Mouse (Mus musculus): ENCODE measurements around the gene Dchs2.

Dchs2 gene

GRCm38 (mm10) chr3:83148508-83148907, 20.8 kb downstream of the Dchs2 start:
- in situ Hi-C loops (cut with MboI, MseI), result no loop called here

DNA sequence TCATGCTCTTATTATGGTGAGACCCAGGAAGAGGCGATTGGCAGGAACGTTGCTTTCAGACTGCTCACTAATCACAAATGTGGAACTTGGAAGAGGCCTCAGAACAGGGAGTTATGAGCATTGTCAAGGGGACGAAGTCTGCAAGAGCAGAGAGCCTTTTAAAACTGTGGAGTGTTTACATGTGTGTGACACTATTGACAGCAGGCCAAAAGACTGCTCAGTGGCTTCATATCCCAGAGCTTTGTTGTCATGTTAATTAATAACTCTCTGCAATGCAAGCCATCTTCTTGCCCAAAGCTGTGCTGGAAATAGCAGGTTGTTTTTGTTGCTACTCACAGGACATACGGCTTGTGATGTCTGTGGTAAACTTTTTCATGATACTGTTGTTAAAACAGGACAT, 27.9 kb downstream of the Dchs2 start:
- in situ Hi-C loops (cut with MboI, MseI), result no loop called here

DNA sequence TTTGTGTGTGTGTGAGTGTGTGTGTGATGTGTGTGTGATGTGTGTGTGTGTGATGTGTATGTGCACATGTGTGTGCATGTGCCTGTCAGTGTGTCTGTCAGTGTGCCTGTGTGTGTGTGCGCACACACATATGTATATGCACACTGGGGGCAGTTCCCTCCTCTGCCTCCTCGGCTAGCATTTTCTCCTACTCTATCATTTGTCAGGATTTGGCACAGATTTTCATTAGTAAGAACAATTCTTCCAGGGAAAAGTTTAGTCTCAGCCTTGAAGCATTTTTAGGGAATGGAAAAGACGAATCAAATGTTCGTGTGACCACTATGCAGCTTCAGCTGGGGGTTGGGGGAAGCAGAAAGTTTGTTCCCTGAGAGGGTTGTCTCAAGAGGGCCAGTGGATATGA, 28.4 kb downstream of the Dchs2 start:
- in situ Hi-C loops (cut with MboI, MseI), result no loop called here

GRCm38 (mm10) chr3:83161542-83162231, 33.9 kb downstream of the Dchs2 start:
- in situ Hi-C loops (cut with MboI, MseI), result no loop called here

- in situ Hi-C loops (cut with MboI, MseI), result no loop called here
Measured at GRCm38 (mm10) chr3:83163676-83164075, 35.9 kb downstream of the Dchs2 start.

- in situ Hi-C loops (cut with MboI, MseI), result no loop called here
Measured at GRCm38 (mm10) chr3:83185527-83185926, 57.8 kb downstream of the Dchs2 start.

DNA sequence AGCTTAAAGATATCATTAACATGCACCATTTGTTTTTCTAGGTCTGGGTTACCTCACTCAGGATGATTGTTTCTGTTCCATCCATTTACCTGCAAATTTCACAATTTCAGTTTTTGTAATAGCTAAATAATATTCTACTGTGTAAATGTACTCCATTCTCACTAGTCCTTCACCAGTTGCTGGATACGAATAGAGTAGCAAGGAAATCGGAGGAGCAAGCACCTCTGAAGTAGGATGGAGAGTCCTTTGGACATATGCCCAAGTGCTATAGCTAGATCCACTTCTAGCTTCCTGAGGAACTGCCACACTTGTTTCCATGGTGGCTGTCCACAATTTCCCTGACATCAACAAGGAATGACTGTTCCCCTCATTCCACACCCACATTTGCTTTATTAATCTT, 63.5 kb downstream of the Dchs2 start:
- in situ Hi-C loops (cut with MboI, MseI), result no loop called here

DNA sequence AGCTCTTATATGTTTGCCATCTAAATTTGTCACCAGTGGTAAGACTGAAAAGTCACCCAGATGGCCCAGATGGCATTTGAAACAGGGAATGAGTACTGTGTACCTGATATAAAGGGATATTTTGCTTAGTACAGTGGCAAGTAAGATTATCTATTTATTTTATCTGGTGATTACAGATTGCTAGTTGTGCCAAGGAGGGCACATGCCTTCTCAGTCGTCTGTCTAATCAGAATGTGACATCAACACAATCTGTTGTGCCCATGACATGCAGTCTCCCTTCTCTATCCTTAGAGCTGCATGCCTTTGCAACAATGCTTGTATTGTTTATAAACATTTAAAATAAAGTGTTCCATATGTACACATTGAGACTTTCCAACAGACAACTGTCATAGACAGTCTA, 64.7 kb downstream of the Dchs2 start:
- in situ Hi-C loops (cut with MboI, MseI), result no loop called here

- in situ Hi-C loops (cut with MboI, MseI), result no loop called here
Measured at GRCm38 (mm10) chr3:83194911-83195310, 67.2 kb downstream of the Dchs2 start.

DNA sequence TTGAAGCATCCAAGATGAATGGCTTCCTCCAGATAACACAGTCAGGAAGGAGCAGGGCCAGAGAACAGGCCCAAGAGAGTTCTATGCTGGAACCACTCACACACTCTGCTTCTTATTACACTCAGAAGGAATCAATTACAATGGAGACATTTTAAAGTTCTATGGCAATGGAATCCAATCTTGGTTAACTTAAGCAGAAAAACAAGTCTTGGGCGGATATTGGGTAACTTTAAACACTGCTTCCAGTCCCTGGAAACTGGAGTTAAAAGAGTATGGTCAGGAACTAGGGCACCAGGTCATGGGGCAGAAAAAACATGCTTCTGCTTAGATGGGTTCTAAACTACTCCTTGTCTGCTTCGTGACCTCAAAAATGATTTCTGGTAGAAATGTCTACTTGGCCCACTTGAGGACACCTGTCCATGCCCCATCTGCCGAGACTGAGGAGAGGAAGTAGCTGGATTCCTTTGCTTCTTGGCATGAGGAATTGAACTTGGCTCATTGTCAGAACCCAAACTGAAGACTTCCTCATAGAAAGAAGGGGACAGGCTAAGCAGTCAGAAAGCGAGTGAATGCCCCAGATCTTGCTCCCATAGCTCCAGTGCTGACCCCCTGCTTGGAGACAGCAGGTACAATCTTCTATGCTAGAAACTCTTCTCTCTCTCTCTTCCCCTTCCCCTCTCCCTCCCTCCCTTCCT, 73.7 kb downstream of the Dchs2 start:
- in situ Hi-C loops (cut with MboI, MseI), result no loop called here

DNA sequence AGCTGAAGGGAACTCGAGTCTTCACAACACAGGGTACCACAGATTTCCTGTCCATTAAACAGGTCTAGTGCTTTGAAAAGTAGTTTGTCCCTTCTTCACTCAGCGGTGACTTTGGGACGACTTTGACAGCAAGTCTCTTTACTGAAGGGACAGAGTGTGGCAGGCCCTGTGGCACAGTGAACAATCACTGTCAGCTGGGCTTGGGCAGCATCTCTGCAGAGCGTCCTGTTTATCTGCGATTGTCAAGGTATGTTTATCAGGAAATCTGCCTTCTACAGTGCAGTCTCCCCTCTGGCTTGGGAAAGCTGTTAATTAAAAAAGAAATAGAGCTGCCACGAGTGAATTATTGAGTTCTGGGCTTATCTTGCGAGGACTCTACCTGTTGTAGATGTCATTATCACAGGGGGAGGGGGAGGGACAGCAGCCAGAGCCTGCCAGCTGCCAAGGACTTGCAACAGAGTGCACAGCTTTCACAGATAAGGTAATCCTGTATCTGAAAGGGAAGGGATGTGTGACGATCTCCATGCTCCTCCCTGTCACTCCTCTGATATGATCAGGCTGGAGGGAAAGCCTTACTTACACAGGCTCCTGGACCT, 77.4 kb downstream of the Dchs2 start:
- in situ Hi-C loops (cut with MboI, MseI), result no loop called here

DNA sequence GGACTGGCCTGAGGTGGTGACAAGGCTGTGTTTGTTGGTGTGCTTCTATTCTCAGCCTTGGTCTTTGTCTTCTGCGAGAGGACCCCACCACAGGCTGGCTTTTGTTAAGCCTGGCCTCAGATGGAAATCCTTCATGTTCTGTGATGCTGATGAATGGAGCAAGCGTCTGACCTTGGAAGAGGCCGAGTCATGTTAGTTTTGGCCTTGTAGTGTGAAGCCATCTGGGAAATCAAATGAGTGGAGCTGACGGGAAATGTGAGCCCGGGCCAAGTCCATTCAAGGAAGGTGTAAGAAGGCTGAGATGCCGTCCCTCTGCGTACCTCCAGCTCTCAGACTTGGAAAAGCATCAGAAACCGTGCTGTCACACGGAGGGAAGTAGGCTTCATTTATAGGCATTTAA, 81.9 kb downstream of the Dchs2 start:
- in situ Hi-C loops (cut with MboI, MseI), result loop anchor here in 1 of 2 experiments (5.0 kb wide), 1 partner anchor 77 kb away; no protein-coding TSS in a partner anchor

DNA sequence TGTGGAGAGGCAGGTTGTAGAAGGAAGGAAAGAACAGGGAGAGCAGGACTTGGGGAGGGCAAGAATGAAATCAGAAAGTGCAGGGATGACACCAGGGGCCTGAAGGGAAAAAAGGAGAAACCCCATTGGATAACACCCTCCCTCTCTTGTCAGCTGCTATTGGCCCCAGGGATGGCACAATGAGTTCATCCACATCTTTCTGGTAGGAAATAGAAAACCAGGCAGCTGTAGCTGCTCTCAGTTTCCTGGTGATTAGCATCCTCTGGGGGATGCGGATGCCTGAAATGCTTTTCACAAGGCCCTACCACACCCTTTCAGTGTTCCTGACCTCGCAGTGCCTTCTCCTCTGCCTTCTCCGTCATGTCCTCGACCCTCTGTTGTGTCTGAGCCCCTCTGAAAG, 82.5 kb downstream of the Dchs2 start:
- in situ Hi-C loops (cut with MboI, MseI), result loop anchor here in 1 of 2 experiments (5.0 kb wide), 1 partner anchor 78 kb away; no protein-coding TSS in a partner anchor

- in situ Hi-C loops (cut with MboI, MseI), result loop anchor here in 1 of 2 experiments (5.0 kb wide), 1 partner anchor 80 kb away; no protein-coding TSS in a partner anchor
Measured at GRCm38 (mm10) chr3:83211939-83212338, 84.2 kb downstream of the Dchs2 start.

- in situ Hi-C loops (cut with MboI, MseI), result loop anchor here in 1 of 2 experiments (5.0 kb wide), 1 partner anchor 80 kb away; no protein-coding TSS in a partner anchor
Measured at GRCm38 (mm10) chr3:83212578-83212977, 84.8 kb downstream of the Dchs2 start.

DNA sequence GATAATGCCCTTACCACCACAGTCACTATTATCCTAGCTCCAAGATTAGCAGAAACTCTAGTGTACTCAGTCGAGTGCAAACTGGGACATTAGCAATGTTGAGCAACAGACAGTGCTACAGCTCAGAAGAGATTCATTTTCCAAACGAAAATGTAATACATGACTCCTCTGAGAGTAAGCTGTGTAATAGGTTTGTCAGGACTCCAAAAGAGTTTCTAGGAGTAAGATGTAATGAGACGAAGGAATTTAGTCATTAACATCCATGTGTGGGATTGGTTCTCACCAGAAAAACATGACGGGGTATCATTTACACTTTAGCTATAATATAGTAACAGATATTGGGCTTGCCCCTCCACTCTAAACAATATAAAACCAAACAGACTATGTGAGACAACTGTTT, 90.3 kb downstream of the Dchs2 start:
- in situ Hi-C loops (cut with MboI, MseI), result no loop called here

DNA sequence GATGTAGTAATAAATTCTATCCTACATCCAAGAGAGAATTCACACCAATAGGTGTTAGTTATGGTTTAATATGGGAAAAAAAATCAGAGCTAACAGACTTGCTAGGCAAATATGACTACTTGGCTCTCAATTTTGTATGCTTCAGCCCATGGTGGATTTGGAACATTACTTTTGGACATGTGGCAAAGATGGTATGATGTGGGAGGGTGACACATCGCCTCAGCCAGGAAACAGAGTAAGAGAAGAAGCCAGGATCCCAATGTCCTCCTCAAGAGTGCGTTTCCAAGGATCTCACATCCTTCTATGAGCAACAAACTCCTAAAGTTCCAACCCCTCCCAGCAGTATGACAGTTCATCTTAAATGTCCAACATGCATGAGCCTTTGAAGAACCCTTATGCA, 92.4 kb downstream of the Dchs2 start:
- in situ Hi-C loops (cut with MboI, MseI), result no loop called here

- in situ Hi-C loops (cut with MboI, MseI), result no loop called here
Measured at GRCm38 (mm10) chr3:83222125-83222524, 94.4 kb downstream of the Dchs2 start.

- in situ Hi-C loops (cut with MboI, MseI), result no loop called here
Measured at GRCm38 (mm10) chr3:83228383-83228782, 100.6 kb downstream of the Dchs2 start.

- in situ Hi-C loops (cut with MboI, MseI), result loop anchor here in 1 of 2 experiments (5.0 kb wide), 1 partner anchor 82 kb away; no protein-coding TSS in a partner anchor
Measured at GRCm38 (mm10) chr3:83230326-83230725, 102.6 kb downstream of the Dchs2 start.

DNA sequence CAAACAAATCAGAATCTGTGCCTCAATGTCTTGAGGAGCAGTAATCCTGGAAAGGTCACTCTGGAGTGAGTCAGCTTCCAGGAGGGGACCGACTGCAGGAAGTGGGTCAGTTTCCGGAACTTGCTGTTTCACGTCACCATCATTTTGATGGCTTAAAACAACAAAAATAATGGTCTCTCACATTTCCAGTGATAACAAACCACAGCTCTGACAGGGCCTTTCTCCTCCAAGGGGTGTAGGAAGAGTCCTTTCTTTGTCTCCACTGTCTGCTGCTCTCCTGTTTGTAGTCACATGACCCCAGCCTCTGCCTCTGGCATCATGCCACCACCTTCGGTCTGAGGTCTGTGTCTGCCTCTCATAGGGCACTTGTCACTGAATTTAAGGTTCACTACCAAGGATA, 106.7 kb downstream of the Dchs2 start:
- in situ Hi-C loops (cut with MboI, MseI), result loop anchor here in 1 of 2 experiments (5.0 kb wide), 1 partner anchor 78 kb away; no protein-coding TSS in a partner anchor

- in situ Hi-C loops (cut with MboI, MseI), result no loop called here
Measured at GRCm38 (mm10) chr3:83235061-83235460, 107.3 kb downstream of the Dchs2 start.
